Comparison of ENCODE assay signal across 12 mouse cellular contexts in genomic region chr5:65489830-65490229, GRCm38 (mm10). TPM values are rescaled to one million over a fixed set of nuclear protein-coding genes. Genes with fewer than 3 reads are reported as not detected.
DNase-seq lines count a peak whose midpoint lies in the region; TF ChIP-seq lines count a peak whose summit lies in the region.
"Had no signal": no experiment of that assay in that cellular context is flagged by ENCODE, and none has a peak within 500 bp of the region (broad histone marks: within the 10 kb centered on the region; RNA-seq: fewer than 3 reads in every experiment).

No protein-coding gene starts in this region.

- TF ChIP-seq POLR2A in heart, adult 2 months (IDR thresholded peaks at IDR 0.05; ENCODE audit: insufficient read depth, low read depth, low read length): no peak

- no peak for TF ChIP-seq EP300 in heart, adult 2 months (IDR thresholded peaks at IDR 0.05; ENCODE audit: insufficient read depth, low read depth, low read length)

- no peak for TF ChIP-seq CTCF in heart, adult 2 months (IDR thresholded peaks at IDR 0.05)

- H3K36me3 ChIP-seq in heart, adult 2 months (ENCODE audit: control insufficient read depth, insufficient read depth, low read length): peaks cover 24% of the 10 kb centered on the region
- H3K36me3 ChIP-seq in midbrain, embryonic 10.5 days: 0 out of 2 replicates have a peak, but pooled peaks cover 4% of the 10 kb centered on the region
- H3K36me3 ChIP-seq: embryonic facial prominence, embryonic 12.5 days had no signal

- peaks cover 16% of the 10 kb centered on the region for H3K4me1 ChIP-seq in heart, adult 2 months (ENCODE audit: control insufficient read depth, insufficient read depth, low read length)
- H3K4me1 ChIP-seq in brown adipose tissue, adult 24 weeks (ENCODE audit: control insufficient read depth, insufficient read depth, insufficient read length, low read length): peaks cover 21% of the 10 kb centered on the region
- peaks cover 14% of the 10 kb centered on the region for H3K4me1 ChIP-seq in midbrain, embryonic 10.5 days

- H3K4me3 ChIP-seq in heart, adult 2 months: no peak overlapping the region
- no peak overlapping the region for H3K4me3 ChIP-seq in brown adipose tissue, adult 24 weeks (ENCODE audit: insufficient read depth, low read depth, low read length)
- no peak overlapping the region for H3K4me3 ChIP-seq in midbrain, embryonic 10.5 days
- H3K4me3 ChIP-seq: embryonic facial prominence, embryonic 12.5 days had no signal

- H3K9me3 ChIP-seq in midbrain, embryonic 10.5 days (replicated peaks): no peaks in the 10 kb centered on the region
- H3K9me3 ChIP-seq: embryonic facial prominence, embryonic 12.5 days had no signal

- H3K27me3 ChIP-seq in heart, adult 2 months (ENCODE audit: control insufficient read depth, insufficient read depth, low read length): no peaks in the 10 kb centered on the region
- H3K27me3 ChIP-seq in midbrain, embryonic 10.5 days (ENCODE audit: low read depth, poor library complexity, severe bottlenecking): peaks cover 20% of the 10 kb centered on the region; the same call in 1 of the 2 replicates
- H3K27me3 ChIP-seq: embryonic facial prominence, embryonic 12.5 days had no signal

- intact Hi-C loops in heart, adult 2 months (cut with DNase I): loop anchor here (5.0 kb wide), 2 partner anchors 33 to 272 kb away; partner anchors contain the start of gene N4bp2
- intact Hi-C loops in heart, postnatal 25 days (cut with DNase I): loop anchor here (5.0 kb wide), 1 partner anchor 207 kb away; the partner anchor contains the start of gene Pds5a

- WGBS in heart, adult 2 months: 21% methylated on average over 4 of the region's 4 CpGs
- 94% methylated on average over 4 of the region's 4 CpGs for WGBS in midbrain, embryonic 10.5 days

- DNase-seq in heart, adult 2 months: peak in 1 of 2 experiments; percentile 33
- no peak for DNase-seq in heart, postnatal 25 days (ENCODE audit: low spot score)
- peak; percentile 24 for DNase-seq in A20 (ENCODE audit: low read depth, low spot score)
- peak; percentile 71 for DNase-seq in lung, postnatal 10 days
- no peak for DNase-seq in embryo, embryonic 10.5 days (ENCODE audit: low spot score)
- DNase-seq in midbrain, embryonic 10.5 days (ENCODE audit: low spot score): no peak
- no peak for DNase-seq in gastrocnemius, adult 8-10 months (ENCODE audit: low spot score in 2 of 2)

- no peaks in the 10 kb centered on the region for H3K79me2 ChIP-seq in heart, adult 2 months (replicated peaks; ENCODE audit: control insufficient read depth, insufficient read depth, low read length)

- no peak overlapping the region for H3K9ac ChIP-seq in heart, adult 2 months (ENCODE audit: low read depth, low read length)
- H3K9ac ChIP-seq: embryonic facial prominence, embryonic 12.5 days had no signal

- H3K27ac ChIP-seq in heart, adult 2 months: peak overlapping the region; percentile 40
- 0 out of 2 replicates have a peak overlapping the region, but pooled peaks have one; percentile 40 for H3K27ac ChIP-seq in brown adipose tissue, adult 24 weeks (replicated peaks; ENCODE audit: low read depth, low read length)
- no peak overlapping the region for H3K27ac ChIP-seq in midbrain, embryonic 10.5 days (replicated peaks)
- H3K27ac ChIP-seq: embryonic facial prominence, embryonic 12.5 days had no signal

RNA-seq across cellular contexts. Expression of gene Gm43552, which starts 2.8 kb away (rescaled TPM):
- not detected for total RNA-seq in heart, adult 2 months (2021)
- not detected in 2 replicates for polyA plus RNA-seq in heart, adult 2 months (2012; rRNA removed)
- total RNA-seq in heart, postnatal 25 days (2021): not detected
- polyA plus RNA-seq in brown adipose tissue, adult 24 weeks (2012; ENCODE audit: insufficient read depth, insufficient read length, missing spikeins): not detected in 2 replicates
- polyA plus RNA-seq in midbrain, embryonic 10.5 days (2016; fragmentation: Nextera tagmentation; extraction: Ambion mirVana): not detected in 2 replicates
- 1 to 10 TPM in 2 of 4 experiments, not detected in 2; 1.4 to 6.5 TPM for total RNA-seq in gastrocnemius, adult 8-10 months (2022)
- total RNA-seq: ES-E14 had no signal
- polyA plus RNA-seq: embryonic facial prominence, embryonic 12.5 days; frontal cortex, adult 2 months; midbrain, embryonic 11.5 days had no signal

RNA-seq across cellular contexts. Expression of gene Smim14, which starts 47.2 kb away (rescaled TPM):
- 10 to 100 TPM; 97.1 to 97.3 TPM for total RNA-seq in heart, adult 2 months (2021)
- 94.2 and 133 TPM in 2 replicates for polyA plus RNA-seq in heart, adult 2 months (2012; rRNA removed)
- total RNA-seq in heart, postnatal 25 days (2021): 100 to 1,000 TPM in 1 of 2 experiments, 10 to 100 TPM in 1; 91.5 to 105 TPM
- 75.8 and 85.9 TPM in 2 replicates for polyA plus RNA-seq in brown adipose tissue, adult 24 weeks (2012; ENCODE audit: insufficient read depth, insufficient read length, missing spikeins)
- 68.6 and 78.9 TPM in 2 replicates for polyA plus RNA-seq in midbrain, embryonic 10.5 days (2016; fragmentation: Nextera tagmentation; extraction: Ambion mirVana)
- total RNA-seq in gastrocnemius, adult 8-10 months (2022): 10 to 100 TPM; 29.1 to 34.4 (median 30.4) TPM

RNA-seq across cellular contexts. Expression of gene Ube2k, which starts 47.2 kb away (rescaled TPM):
- 10 to 100 TPM; 57.3 to 70.3 TPM for total RNA-seq in heart, adult 2 months (2021)
- polyA plus RNA-seq in heart, adult 2 months (2012; rRNA removed): 21.4 and 34.5 TPM in 2 replicates
- 10 to 100 TPM; 70.4 to 70.9 TPM for total RNA-seq in heart, postnatal 25 days (2021)
- 168 and 188 TPM in 2 replicates for polyA plus RNA-seq in brown adipose tissue, adult 24 weeks (2012; ENCODE audit: insufficient read depth, insufficient read length, missing spikeins)
- polyA plus RNA-seq in midbrain, embryonic 10.5 days (2016; fragmentation: Nextera tagmentation; extraction: Ambion mirVana): 182 and 192 TPM in 2 replicates
- 10 to 100 TPM; 47.2 to 60.8 (median 55.1) TPM for total RNA-seq in gastrocnemius, adult 8-10 months (2022)

RNA-seq across cellular contexts. Expression of gene Ugdh, which starts 54.1 kb away (rescaled TPM):
- 10 to 100 TPM; 13.6 to 18.0 TPM for total RNA-seq in heart, adult 2 months (2021)
- 6.1 and 12.7 TPM in 2 replicates for polyA plus RNA-seq in heart, adult 2 months (2012; rRNA removed)
- 10 to 100 TPM; 16.7 to 17.8 TPM for total RNA-seq in heart, postnatal 25 days (2021)
- polyA plus RNA-seq in brown adipose tissue, adult 24 weeks (2012; ENCODE audit: insufficient read depth, insufficient read length, missing spikeins): 17.4 and 29.1 TPM in 2 replicates
- 54.4 and 57.4 TPM in 2 replicates for polyA plus RNA-seq in midbrain, embryonic 10.5 days (2016; fragmentation: Nextera tagmentation; extraction: Ambion mirVana)
- 1 to 10 TPM; 4.9 to 8.0 (median 6.1) TPM for total RNA-seq in gastrocnemius, adult 8-10 months (2022)

Comparison
In these comparisons a context has a peak if more than half of its experiments do, and no peak if none do; other contexts are left out.
1. DNase-seq: peak in A20 (single experiment) and lung, postnatal 10 days (single experiment); none in heart, postnatal 25 days (single experiment), embryo, embryonic 10.5 days (single experiment), midbrain, embryonic 10.5 days (single experiment) and gastrocnemius, adult 8-10 months (0 of 2).